Mouse (Mus musculus): ENCODE measurements at regions not wholly inside any gene's neighbourhood (a gene's known extent, or its start where the extent isn't known, plus 50 kb on each side); places are given as distances from the start of the nearest gene placed in this dataset.

- TF ChIP-seq CEBPB (IDR thresholded peaks at IDR 0.05; ENCODE audit: insufficient read depth, poor library complexity, severe bottlenecking) (no peak), MYOG (IDR thresholded peaks at IDR 0.05; ENCODE audit: control insufficient read depth in 1 of 3, insufficient read depth in 1 of 3, insufficient read length in 2 of 3, low read depth in 2 of 3) (no peak), POLR2AphosphoS2 (IDR thresholded peaks at IDR 0.05; ENCODE audit: insufficient read length, low read depth) (no peak), POLR2A (IDR thresholded peaks at IDR 0.05; ENCODE audit: insufficient read length, low read depth) (no peak), TCF12 (IDR thresholded peaks at IDR 0.05; ENCODE audit: insufficient read depth, poor library complexity, severe bottlenecking) (no peak), MYOD1 (IDR thresholded peaks at IDR 0.05; ENCODE audit: control insufficient read depth in 1 of 3, insufficient read length in 2 of 3, low read depth in 2 of 3) (no peak), SRF (IDR thresholded peaks at IDR 0.05; ENCODE audit: control insufficient read depth, insufficient read length, low read depth) (no peak), REST (IDR thresholded peaks at IDR 0.05; ENCODE audit: insufficient read depth, insufficient read length) (no peak), USF1 (IDR thresholded peaks at IDR 0.05; ENCODE audit: low read depth) (no peak)
Observed at GRCm38 (mm10) chr9:52738560-52739100, 59.0 kb upstream of the AI593442 start.

All from myocyte (in vitro differentiated cells).